Mouse (Mus musculus) stomach, embryonic 16.5 days (tissue): ENCODE measurements around the gene Glb1l. TPM values are rescaled to one million over a fixed set of nuclear protein-coding genes. Genes with fewer than 3 reads are reported as not detected.

Experiments used
- ATAC-seq: fragments of 200-750 bp; cut with Nextera tagmentation; 2 replicates; pipeline ENCODE4 v1.8.0; 2017; ENCODE audit warnings: moderate number of reproducible peaks, moderate TSS enrichment; ENCODE audit not compliant: insufficient read depth, low FRiP score
- H3K27ac ChIP-seq: fragments of 300-500 bp; sonication (generic); 2 replicates; pipeline ENCODE4 v1.5.1; 2014; ENCODE audit warnings: low read length
- H3K27me3 ChIP-seq: fragments of 300-500 bp; sonication (generic); 2 replicates; pipeline ENCODE4 v1.6.1; 2014; ENCODE audit warnings: low read length, control low read depth, mixed read lengths; ENCODE audit not compliant: control insufficient read depth, insufficient read depth
- H3K36me3 ChIP-seq: fragments of 300-500 bp; sonication (generic); 2 replicates; pipeline ENCODE4 v1.6.1; 2014; ENCODE audit warnings: low read length; ENCODE audit not compliant: control insufficient read depth, insufficient read depth
- H3K4me1 ChIP-seq: fragments of 300-500 bp; sonication (generic); 2 replicates; pipeline ENCODE4 v1.6.1; 2014; ENCODE audit warnings: low read length, control low read depth, mixed read lengths; ENCODE audit not compliant: control insufficient read depth, insufficient read depth
- H3K4me2 ChIP-seq: fragments of 300-500 bp; sonication (generic); 2 replicates; pipeline ENCODE4 v1.6.1; 2014; ENCODE audit warnings: low read depth, low read length, mixed read lengths
- H3K4me3 ChIP-seq: fragments of 300-500 bp; sonication (generic); replicated peaks from 2 replicates; pipeline ENCODE4 v1.5.1; 2014; ENCODE audit warnings: mild to moderate bottlenecking, low read length
- H3K9ac ChIP-seq: fragments of 300-500 bp; sonication (generic); 2 replicates; pipeline ENCODE4 v1.6.1; 2014; ENCODE audit warnings: low read length
- H3K9me3 ChIP-seq: fragments of 300-500 bp; sonication (generic); replicated peaks from 2 replicates; pipeline ENCODE4 v1.6.1; 2016; ENCODE audit warnings: low read length, control low read depth; ENCODE audit not compliant: control insufficient read depth
- WGBS: fragments of 180-500 bp; shearing (Covaris S2); extraction: QIAGEN DNeasy Blood & Tissue Kit; methylation state at CpG from one replicate; pipeline ENCODE4 v1.1.7; 2014; 5-methylcytosine and 5-hydroxymethylcytosine counted together
- polyA plus RNA-seq: library from polyadenylated mRNA; unstranded; fragments of >200 nt; fragmentation: Nextera tagmentation; extraction: Ambion mirVana; gene quantifications from 2 replicates; pipeline ENCODE4 v1.2.1, GENCODE M21; 2015

Glb1l gene
- polyA plus RNA-seq, 1 experiment from 2014 or later: 20.1 TPM

GRCm38 (mm10) chr1:75214886-75215285 is 4.3 kb upstream of the Glb1l start:
- Histone ChIP-seq H3K27me3 (no peaks in the 10 kb centered on the region; the same call in 1 of the 2 replicates), H3K36me3 (peaks cover 9% of the 10 kb centered on the region), H3K4me3 (no peak overlapping the region), H3K9me3 (no peaks in the 10 kb centered on the region), H3K9ac (0 out of 2 replicates have a peak overlapping the region, but pooled peaks have one; percentile 7), H3K27ac (peak overlapping the region; percentile 88), H3K4me2 (peak overlapping the region; percentile 17; the same call in 1 of the 2 replicates), H3K4me1 (peaks cover 36% of the 10 kb centered on the region)
- WGBS: 47% methylated on average over 5 of the region's 5 CpGs
- no peak for ATAC-seq

GRCm38 (mm10) chr1:75214442-75214841 is 3.8 kb upstream of the Glb1l start:
- 67% methylated on average over 2 of the region's 2 CpGs for WGBS

GRCm38 (mm10) chr1:75213096-75213495 is 2.5 kb upstream of the Glb1l start:
- no peak overlapping the region for H3K4me3 ChIP-seq
- H3K4me2 ChIP-seq: no peak overlapping the region
- peaks cover 9% of the 10 kb centered on the region for H3K36me3 ChIP-seq
- H3K9ac ChIP-seq: no peak overlapping the region
- H3K27me3 ChIP-seq: no peaks in the 10 kb centered on the region
- peaks cover 37% of the 10 kb centered on the region for H3K4me1 ChIP-seq
- peak overlapping the region; percentile 88; the same call in 1 of the 2 replicates for H3K27ac ChIP-seq
- no peaks in the 10 kb centered on the region for H3K9me3 ChIP-seq
- 78% methylated on average over 7 of the region's 7 CpGs for WGBS
- no peak for ATAC-seq

More at GRCm38 (mm10) chr1:75214442-75214841, 3.8 kb upstream of the Glb1l start:
- no peaks in the 10 kb centered on the region for H3K27me3 ChIP-seq
- 0 out of 2 replicates have a peak overlapping the region, but pooled peaks have one; percentile 7 for H3K9ac ChIP-seq
- H3K36me3 ChIP-seq: peaks cover 9% of the 10 kb centered on the region
- no peak overlapping the region for H3K4me3 ChIP-seq
- peak overlapping the region; percentile 88 for H3K27ac ChIP-seq
- no peaks in the 10 kb centered on the region for H3K9me3 ChIP-seq
- peaks cover 37% of the 10 kb centered on the region for H3K4me1 ChIP-seq
- 0 out of 2 replicates have a peak overlapping the region, but pooled peaks have one; percentile 16 for H3K4me2 ChIP-seq
- peak; percentile 68 for ATAC-seq

DNA sequence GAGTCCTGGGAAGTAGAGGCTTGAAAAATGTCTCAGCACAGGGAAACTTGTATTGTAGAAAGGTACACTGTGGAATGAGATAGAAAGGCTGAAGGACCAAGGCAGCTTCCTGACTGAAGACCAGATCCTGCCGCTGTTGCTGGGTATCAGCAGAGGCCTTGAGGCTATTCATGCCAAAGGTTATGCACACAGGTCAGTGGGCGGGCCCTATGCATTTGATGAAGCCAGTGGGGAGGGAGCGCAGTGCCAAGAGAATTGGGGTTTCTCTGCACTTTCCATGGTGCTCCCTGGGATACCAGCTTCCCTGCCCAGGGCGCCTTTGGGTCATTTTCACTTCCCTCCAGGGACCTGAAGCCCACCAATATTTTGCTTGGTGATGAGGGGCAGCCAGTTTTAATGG is 1.9 kb upstream of the Glb1l start:
- peaks cover 9% of the 10 kb centered on the region for H3K36me3 ChIP-seq
- no peaks in the 10 kb centered on the region for H3K27me3 ChIP-seq
- H3K4me3 ChIP-seq: no peak overlapping the region
- ATAC-seq: no peak
- H3K4me1 ChIP-seq: peaks cover 37% of the 10 kb centered on the region
- no peak overlapping the region for H3K4me2 ChIP-seq
- whole genome bisulfite sequencing: 72% methylated on average over 4 of the region's 4 CpGs
- H3K9me3 ChIP-seq: no peaks in the 10 kb centered on the region
- H3K27ac ChIP-seq: no peak overlapping the region
- H3K9ac ChIP-seq: no peak overlapping the region

DNA sequence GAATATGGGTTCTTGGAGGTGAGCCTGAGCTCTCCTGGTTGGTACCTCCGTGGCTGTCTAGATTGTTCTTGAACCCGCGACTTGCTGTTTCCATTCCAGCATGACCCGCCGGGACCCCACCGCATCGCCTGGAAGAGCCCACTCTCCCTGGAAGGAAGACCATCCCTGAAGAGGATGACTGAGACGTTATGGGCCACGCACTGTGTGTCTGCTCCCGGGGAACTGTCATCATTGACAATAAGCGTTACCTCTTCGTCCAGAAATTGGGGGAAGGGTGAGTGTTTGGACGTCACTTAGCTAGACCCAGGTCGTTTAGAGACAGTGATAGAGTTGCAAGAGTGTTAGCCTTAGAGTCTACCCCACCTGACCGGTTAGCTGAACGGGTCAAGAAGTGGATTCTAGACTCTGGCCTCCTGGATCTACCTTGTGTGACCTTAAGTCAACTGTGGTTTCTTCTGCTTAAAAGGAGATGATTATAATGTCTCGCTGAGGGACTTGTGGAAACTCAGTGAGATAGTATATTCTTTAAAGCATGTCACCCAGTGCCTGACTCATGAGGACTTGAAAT is 612 bp upstream of the Glb1l start:
- Histone ChIP-seq H3K9me3 (no peaks in the 10 kb centered on the region), H3K4me2 (peak overlapping the region; percentile 88), H3K4me3 (peak overlapping the region; percentile 96), H3K4me1 (peaks cover 32% of the 10 kb centered on the region), H3K27me3 (no peaks in the 10 kb centered on the region), H3K27ac (peak overlapping the region; percentile 43; the same call in 1 of the 2 replicates), H3K36me3 (peaks cover 9% of the 10 kb centered on the region), H3K9ac (peak overlapping the region; percentile 95)
- no peak for ATAC-seq
- 9% methylated on average over 17 of the region's 17 CpGs for WGBS

DNA sequence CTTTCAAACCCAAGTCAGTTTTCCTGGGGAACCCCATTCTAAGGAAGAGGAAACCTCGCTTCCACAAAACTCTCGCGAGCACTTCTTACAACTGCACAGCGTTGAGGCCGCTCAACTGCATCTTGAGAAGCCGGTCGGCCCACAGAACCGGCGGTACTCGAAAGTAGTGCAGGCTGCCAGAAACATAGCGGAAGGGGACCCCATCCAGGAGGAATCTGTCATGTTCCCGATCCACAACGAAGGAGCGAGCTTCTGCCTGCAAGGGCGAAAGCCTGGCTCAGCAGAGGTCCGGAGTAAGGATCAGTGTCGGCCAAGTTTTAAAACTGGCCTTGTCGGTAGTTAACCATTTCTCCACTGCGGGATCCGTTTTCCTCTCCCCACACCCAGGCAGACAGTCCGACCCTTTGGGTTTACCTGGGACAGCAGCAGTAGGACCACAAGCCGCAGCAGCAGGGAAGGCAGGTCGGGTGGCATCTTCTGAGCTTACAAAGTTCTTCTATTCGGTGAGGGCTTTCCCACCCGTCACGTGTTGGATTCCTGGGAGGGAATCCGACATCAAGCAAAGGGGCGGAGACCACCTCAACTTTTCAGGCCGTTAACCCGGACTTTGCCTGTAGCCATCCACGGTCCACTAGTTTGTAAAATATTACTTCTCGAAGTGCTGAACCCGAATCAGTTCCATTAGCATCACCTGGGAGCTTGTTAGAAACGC is 1.5 kb downstream of the Glb1l start:
- WGBS: 10% methylated on average over 34 of the region's 34 CpGs
- ATAC-seq: peak; percentile 10; the same call in 1 of the 2 replicates

GRCm38 (mm10) chr1:75201236-75201635 is 9.4 kb downstream of the Glb1l start:
- H3K27ac ChIP-seq: no peak overlapping the region

More for the DNA sequence above, 1.5 kb downstream of the Glb1l start:
- peak overlapping the region; percentile 96 for H3K4me3 ChIP-seq
- H3K27me3 ChIP-seq: no peaks in the 10 kb centered on the region
- H3K4me1 ChIP-seq: peaks cover 32% of the 10 kb centered on the region
- H3K9me3 ChIP-seq: no peaks in the 10 kb centered on the region
- H3K36me3 ChIP-seq: peaks cover 5% of the 10 kb centered on the region; the same call in 1 of the 2 replicates
- H3K4me2 ChIP-seq: peak overlapping the region; percentile 88
- H3K27ac ChIP-seq: peak overlapping the region; percentile 34
- H3K9ac ChIP-seq: peak overlapping the region; percentile 75

DNA sequence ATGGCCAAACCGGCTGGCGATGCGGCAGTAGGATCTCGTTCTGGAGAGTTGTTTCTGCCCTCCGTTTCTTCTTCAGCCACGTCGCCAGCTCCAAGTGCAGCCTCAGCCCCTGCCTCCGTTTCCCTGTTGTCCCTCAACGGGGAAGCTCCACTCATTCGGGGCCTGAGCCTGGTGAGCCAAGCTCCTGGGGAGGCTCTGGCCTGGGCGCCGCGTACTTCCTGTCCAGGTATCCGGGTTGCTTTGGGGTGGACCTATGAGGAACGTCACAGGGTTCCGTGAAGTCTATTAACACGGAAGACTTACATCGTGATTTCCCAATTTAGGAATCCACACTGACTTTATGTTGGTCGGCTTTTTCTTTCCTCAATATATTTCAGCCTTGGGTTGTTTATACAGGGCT is 18.2 kb downstream of the Glb1l start:
- Histone ChIP-seq H3K4me1 (peaks cover 17% of the 10 kb centered on the region), H3K4me3 (peak overlapping the region; percentile 92), H3K9me3 (no peaks in the 10 kb centered on the region), H3K36me3 (0 out of 2 replicates have a peak, but pooled peaks cover 4% of the 10 kb centered on the region), H3K4me2 (peak overlapping the region; percentile 71), H3K27me3 (no peaks in the 10 kb centered on the region), H3K9ac (peak overlapping the region; percentile 85), H3K27ac (peak overlapping the region; percentile 97)
- under 1% methylated on average over 19 of the region's 19 CpGs for WGBS
- ATAC-seq: peak; percentile 35; the same call in 1 of the 2 replicates

More at GRCm38 (mm10) chr1:75201236-75201635, 9.4 kb downstream of the Glb1l start:
- H3K9ac ChIP-seq: no peak overlapping the region
- no peak overlapping the region for H3K4me3 ChIP-seq
- no peaks in the 10 kb centered on the region for H3K4me1 ChIP-seq
- H3K9me3 ChIP-seq: no peaks in the 10 kb centered on the region
- no peak for ATAC-seq
- no peak overlapping the region for H3K4me2 ChIP-seq
- H3K36me3 ChIP-seq: peaks cover 6% of the 10 kb centered on the region
- H3K27me3 ChIP-seq: no peaks in the 10 kb centered on the region
- WGBS: 84% methylated on average over 1 of the region's 1 CpGs
